Mouse (Mus musculus) ovary, adult 2 months (tissue): Measurements from ENCODE around the gene Uhrf1bp1l. TPM values are rescaled to one million over a fixed set of nuclear protein-coding genes. Genes with fewer than 3 reads are reported as not detected.

Experiments used
- polyA plus RNA-seq: library from polyadenylated mRNA; depleted of rRNA; stranded (reverse); fragments of >200 nt; gene quantifications from 2 replicates; pipeline ENCODE4 v1.2.3, GENCODE M21; 2012; rRNA removed

Gene Uhrf1bp1l
- polyA plus RNA-seq = 11.3 and 14.2 TPM in 2 replicates

GRCm38 (mm10) chr10:89744871-89745665, at the start of gene Uhrf1bp1l:
Gene Uhrf1bp1l (plus strand): TSS chr10:89744991.

GRCm38 (mm10) chr10:89732001-89732794, 12.6 kb upstream of the Uhrf1bp1l start, which contains the start of gene Actr6:
Gene Actr6 (minus strand): TSS chr10:89732295.

Other genes starting within 250 kb of the Uhrf1bp1l start
- gene Nr1h4, start 211.4 kb upstream of the Uhrf1bp1l start, polyA plus RNA-seq = 3.6 and 4.1 TPM in 2 replicates
- gene Slc17a8, start 123.7 kb upstream of the Uhrf1bp1l start, polyA plus RNA-seq = 0.06 and 0.17 TPM in 2 replicates
- 8.1 and 10.3 TPM in 2 replicates for gene Scyl2, start 58.7 kb upstream of the Uhrf1bp1l start, polyA plus RNA-seq
- 0.79 and 1.3 TPM in 2 replicates for gene Actr6, start 12.7 kb upstream of the Uhrf1bp1l start, polyA plus RNA-seq
- 0.18 and 1.0 TPM in 2 replicates for gene Anks1b, start 128.5 kb downstream of the Uhrf1bp1l start, polyA plus RNA-seq